Mouse (Mus musculus) lung, adult 2 months (tissue): ENCODE results near the gene Cabp1.

Source experiments
- CTCF ChIP-seq: fragments of 200-500 bp; IDR thresholded peaks from 2 replicates; pipeline ENCODE4 v1.5.1; 2011; ENCODE audit warnings: mild to moderate bottlenecking, low read length, control low read depth; ENCODE audit not compliant: insufficient read depth
- POLR2A ChIP-seq: fragments of 200-500 bp; IDR thresholded peaks from 2 replicates; pipeline ENCODE4 v1.6.1; 2011; ENCODE audit warnings: low read depth, mild to moderate bottlenecking, control low read depth, low read length, borderline replicate concordance; ENCODE audit errors: extremely low read depth

DNA sequence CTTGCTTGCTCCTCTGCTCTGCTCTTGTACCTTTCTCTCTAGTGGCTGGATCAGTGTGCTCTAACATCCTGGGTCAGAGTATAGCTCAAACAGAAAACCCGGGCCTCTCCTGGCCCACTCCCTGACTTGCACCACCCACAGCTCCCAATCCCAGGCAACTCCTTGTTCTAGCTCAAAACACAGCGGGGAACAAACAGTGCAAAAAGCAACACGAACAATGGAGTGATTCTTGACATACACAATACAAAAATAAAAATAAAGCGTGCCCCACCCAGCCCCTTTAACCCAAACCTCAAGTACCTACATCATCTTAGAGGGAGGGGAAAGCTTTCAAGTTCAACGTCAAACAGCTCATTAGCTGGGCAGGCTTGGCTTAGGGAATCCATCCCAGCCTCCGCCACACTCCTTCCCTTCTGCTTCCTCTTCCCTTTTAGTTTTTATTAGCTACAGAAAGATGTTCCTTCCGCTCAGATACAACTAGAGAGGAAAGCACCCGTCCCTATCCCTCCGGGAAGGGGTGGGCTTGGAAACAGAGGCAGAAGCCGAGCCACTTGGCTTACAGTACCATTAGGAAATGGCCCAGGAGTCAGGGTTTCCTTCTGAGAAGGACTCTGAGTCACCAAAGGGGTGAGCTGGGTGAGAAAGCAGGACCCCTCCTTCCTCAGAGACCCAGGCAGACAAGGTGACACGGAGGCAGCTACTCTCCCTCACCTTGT lies 48.8 kb downstream of the Cabp1 start:
- TF ChIP-seq CTCF (no peak), POLR2A (no peak)
